Mouse (Mus musculus) bone marrow, adult 2 months (tissue): ENCODE measurements at regions not wholly inside any gene's neighbourhood (a gene's known extent, or its start where the extent isn't known, plus 50 kb on each side); places are given as distances from the start of the nearest gene placed in this dataset.

Experiments
- CTCF ChIP-seq: fragments of 200-500 bp; IDR thresholded peaks from 2 replicates; pipeline ENCODE4 v1.5.1; 2011; ENCODE audit warnings: low read length, control low read depth; ENCODE audit not compliant: control insufficient read depth, insufficient read depth
- POLR2A ChIP-seq: fragments of 200-500 bp; IDR thresholded peaks from 2 replicates; pipeline ENCODE4 v1.6.1; 2011; ENCODE audit warnings: low read depth, mild to moderate bottlenecking, control low read depth, low read length, borderline replicate concordance; ENCODE audit not compliant: control insufficient read depth

DNA sequence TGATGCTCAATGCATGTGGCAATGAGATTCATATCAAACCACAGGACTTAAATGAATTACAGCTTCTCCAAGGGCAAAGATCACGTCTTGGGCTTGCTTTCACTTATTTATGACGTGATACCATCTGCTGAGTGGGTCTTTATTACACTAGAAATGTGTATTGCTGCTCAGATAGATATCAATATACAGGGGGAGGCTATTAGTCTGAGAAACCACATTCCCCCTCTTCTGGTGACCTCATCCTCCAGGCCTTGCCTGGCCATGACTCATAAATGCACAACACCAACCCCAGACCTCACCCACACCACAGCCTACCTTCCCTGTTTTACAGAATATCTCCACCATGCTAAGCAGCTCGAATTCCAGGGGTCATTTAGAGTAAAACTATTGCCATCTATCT, 580.6 kb upstream of the Clint1 start:
- no peak for TF ChIP-seq CTCF
- TF ChIP-seq POLR2A = no peak
